Mouse (Mus musculus) left cerebral cortex, adult 18-20 months (tissue): ENCODE data around the gene Clec2h. TPM values are rescaled to one million over a fixed set of nuclear protein-coding genes. Genes with fewer than 3 reads are reported as not detected.
"Not testable (repeated sequence)": the region's sequence is repeated elsewhere in the genome, so short reads cannot be mapped to it uniquely, and the experiment has no call there.

ENCODE experiments used
- DNase-seq, 2 experiments: peaks; one replicate each; pipeline ENCODE4 v3.0.0; 2021 to 2022; ENCODE audit warnings: low spot score in 2 of 2, mixed read lengths in 1 of 2
- long read RNA-seq, 2 experiments: library from polyadenylated mRNA; stranded (forward); transcript quantifications; one replicate each; pipeline ENCODE4 v2.0.0; 2021
- total RNA-seq, 2 experiments: library from RNA; stranded (reverse); gene quantifications; 2 replicates each; pipeline ENCODE4 v1.2.3; 2021

Gene Clec2h
- total RNA-seq, result not detected
- long read RNA-seq, experiment 1, result 0 reads
- long read RNA-seq, experiment 2, result 0 reads

DNA sequence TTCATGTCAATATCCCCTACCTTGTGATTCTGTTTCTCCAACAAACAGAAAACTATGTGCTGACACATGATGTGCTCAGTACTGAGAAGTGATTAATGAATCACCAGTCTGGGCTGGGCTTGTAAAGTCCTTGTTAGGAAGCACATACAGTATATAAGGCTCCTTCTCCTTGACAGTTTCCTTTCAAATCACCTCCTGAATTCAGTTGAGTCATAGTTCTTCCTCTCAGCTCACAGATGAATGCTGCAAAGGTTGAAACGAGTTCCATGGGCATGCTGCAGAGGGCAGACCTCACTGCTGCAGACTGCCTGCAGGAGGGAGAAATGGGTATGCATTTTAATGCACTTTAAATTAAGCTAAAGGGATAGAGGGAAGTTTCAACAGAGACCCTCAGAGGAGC lies at the start of gene Clec2h:
Gene Clec2h (plus strand): TSS at position 180 of the 400 bp plus-strand sequence.
- DNase-seq, result no peak

DNA sequence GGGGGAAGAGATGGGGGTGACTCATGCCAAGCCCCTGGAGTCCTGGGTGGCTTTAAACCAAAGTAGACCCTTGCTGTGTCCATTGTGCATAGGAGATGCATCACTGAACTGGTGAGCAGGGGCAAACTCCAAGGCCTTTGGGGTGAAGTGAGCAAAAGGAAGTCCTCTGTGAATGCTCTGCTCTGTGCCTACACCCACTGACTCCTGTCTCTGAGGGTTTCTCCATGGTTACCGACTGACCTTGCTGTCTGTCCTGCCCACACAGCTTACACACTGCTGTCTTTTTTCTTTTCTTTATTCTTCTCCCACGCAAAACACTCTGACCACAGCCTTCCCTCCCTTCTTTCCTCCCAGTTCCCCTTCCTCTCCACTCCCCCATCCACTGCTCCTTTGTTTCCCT lies 39.5 kb upstream of the Clec2h start:
- no peak for DNase-seq

GRCm38 (mm10) chr6:128623433-128623832 lies 38.8 kb upstream of the Clec2h start, which contains the start of gene Klrb1a:
TSS of gene Klrb1a (minus strand) at chr6:128623533.
- DNase-seq, result not testable (repeated sequence)

- peak; percentile 17 to 49 for DNase-seq
Measured at GRCm38 (mm10) chr6:128624425-128624824, 37.8 kb upstream of the Clec2h start.

DNA sequence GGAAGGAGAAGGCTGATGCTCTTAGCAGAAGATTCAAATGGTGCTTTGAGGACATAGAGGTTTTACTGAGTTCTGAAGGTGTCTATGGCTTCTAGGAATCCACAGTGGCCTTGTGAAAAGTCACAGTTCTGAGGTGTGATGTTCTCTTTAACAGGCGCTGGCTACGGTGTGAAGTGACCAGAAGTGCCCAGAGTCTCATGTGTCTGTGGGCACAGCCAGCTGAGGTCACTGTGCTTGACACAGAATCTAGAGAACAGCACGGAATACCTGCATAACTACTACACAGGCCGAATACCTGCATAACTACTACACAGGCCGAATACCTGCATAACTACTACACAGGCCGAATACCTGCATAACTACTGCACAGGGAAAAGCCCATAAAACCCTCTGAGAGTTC lies 36.9 kb upstream of the Clec2h start:
- not testable (repeated sequence) for DNase-seq

DNA sequence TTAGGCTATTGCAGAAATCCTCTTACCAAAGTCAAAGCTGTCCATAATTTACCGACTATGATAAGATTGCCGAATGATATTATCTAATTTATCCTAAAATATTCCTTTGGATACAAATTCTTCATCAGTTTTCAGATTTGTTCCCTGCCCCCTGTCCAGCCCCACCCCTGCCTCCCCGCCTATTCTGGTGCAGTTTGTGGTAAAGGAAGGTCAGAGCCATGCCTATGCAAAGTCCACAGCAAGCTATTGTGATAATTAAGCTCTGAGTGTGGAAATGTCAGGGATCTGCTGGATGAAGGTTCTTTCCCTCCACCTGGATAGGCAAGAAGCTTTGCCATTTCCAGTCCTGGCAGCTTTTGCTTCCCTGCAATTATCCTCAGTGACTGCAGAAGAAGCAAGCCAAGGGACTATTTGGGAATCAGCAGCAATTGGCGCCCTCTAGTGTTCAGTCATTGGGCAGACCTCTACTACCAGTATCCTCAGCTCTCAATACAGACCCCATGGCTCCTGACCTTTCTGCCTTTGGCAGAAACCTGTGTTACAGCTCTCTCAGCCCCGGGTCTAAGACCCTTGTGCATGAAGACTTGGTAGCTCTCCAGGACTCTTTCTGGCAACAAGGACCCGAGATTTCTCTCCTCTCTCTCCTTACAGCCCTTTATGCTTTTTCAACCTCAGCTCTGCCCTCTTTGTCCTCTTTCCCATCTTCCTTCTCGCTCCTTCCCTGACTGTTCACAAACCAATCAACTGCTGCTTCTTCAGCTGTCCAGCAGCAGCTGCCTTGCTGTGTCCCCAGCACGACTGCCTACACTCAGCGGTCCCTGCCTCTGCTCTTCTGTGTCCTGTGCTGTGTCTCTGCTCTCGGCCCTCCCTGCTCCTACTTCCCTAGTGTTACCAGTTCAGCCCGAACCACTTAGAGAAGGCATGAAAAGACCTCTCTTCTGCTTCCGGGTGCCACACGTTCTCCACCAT lies 32.1 kb upstream of the Clec2h start:
- peak; percentile 56 for DNase-seq

- not testable (repeated sequence) for DNase-seq
Measured at GRCm38 (mm10) chr6:128630912-128631905, 31.0 kb upstream of the Clec2h start.

DNA sequence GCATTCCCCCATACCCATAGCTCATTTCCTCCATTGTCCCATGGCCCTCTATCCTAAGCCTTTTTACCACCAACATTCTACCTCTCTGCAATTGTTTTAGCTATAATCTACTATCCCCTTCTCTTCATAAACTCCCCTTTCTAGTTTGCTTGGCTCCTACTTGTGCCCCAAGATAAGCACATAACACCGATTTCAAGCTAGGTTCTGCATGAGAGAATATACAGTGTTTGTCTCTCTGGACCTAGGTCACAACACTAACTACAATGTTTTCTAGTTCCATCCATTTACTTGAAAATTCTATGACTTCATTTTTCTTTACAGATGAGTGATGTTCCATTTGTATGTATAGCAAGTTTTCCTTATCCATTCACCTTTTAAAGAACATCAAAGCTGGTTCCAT lies 21.5 kb upstream of the Clec2h start:
- no peak for DNase-seq

DNA sequence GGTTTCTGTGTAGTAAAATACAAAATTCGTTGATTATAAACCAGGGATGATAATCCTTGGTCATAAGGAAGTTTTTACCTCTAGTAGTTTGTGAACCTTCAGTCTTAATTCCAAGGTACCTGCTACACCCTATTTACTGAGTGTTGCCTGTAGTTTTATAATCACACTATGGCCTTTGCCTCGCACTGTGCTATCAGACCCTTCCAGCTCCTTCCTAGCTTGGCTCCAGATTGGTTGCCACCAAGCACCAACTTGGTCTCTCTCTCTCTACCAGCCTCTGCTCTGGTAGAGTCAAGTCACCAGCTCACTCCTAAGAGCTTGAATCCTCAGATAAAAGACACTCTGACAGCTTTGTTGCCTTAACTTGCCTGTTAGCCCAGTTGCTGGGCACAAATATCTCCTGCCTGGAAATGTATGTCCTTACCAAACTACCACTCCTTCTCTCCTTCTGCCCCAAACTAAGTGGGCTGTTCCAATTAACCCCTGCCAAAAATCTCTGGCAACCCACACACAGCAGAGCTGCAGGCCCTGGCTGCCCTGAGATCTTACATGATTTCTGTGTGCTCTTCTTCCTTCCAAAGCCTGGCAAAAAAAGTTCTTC lies 21.0 kb upstream of the Clec2h start:
- no peak for DNase-seq

GRCm38 (mm10) chr6:128643999-128644398 lies 18.2 kb upstream of the Clec2h start:
- DNase-seq, result no peak

DNA sequence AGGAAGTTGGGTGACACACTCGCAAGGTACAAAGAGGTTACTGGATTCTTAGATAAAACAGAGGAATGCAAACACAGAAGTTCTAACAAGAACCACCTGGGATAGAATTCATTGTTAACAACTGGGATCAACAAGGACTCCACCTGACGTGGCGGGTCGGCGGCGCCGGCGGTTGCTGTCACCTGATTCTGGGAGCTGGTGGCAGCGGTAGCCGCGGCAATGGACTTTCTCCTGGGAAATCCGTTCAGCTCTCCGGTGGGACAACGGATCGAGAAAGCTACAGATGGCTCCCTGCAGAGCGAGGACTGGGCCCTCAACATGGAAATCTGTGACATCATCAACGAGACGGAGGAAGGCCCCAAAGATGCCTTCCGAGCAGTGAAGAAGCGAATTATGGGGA lies 17.5 kb upstream of the Clec2h start:
- not testable (repeated sequence) for DNase-seq

DNA sequence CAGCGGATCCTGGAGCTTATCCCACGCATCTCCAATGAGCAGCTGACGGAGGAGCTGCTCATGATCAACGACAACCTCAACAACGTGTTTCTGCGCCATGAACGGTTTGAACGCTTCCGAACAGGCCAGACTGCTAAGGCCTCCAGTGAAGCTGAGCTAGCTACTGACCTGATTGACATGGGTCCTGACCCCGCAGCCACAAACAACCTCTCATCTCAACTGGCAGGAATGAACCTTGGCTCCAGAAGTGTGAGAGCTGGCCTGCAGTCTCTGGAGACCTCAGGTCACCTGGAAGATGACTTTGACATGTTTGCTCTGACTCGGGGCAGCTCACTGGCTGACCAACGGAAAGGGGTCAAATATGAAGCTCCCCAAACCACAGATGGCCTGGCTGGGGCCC lies 16.5 kb upstream of the Clec2h start:
- DNase-seq, result not testable (repeated sequence)

DNA sequence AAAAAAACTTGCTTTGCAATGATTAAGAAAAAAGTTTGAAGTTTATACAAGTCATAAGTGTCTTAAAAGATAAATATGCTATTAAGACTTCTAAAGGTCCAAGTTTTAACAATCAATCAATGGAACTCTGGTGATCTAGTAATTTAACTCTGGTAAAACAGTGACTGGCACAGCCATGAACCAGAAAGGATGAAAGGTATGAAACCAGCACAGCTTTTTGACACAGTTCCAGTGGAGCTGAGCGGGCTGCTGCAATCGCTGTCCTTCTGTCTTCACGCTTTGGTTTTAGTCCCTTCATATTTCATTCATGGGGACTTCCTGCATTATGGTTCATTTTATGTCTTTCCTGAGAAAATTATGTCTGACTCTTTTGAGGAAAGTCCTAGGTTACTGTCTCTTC lies 12.5 kb upstream of the Clec2h start:
- DNase-seq, result no peak

DNA sequence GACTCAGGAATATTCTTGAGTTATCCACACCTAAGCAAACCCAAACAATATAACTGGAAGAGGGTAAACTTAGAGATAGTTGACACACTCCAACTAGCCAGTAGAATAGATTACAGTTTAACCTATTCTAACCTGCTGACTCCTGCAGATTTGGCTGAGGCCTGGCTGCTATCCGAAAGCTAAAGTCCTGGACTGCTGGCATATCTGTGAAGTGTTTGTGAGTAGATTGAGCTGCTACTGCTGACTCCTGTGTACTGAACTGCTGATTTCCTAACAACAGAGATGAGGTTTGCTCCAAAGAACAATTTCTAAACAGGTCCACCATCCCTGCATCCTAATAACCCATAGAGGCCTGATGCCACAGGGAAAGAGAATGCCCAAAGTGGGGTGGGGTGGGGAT lies 12.0 kb upstream of the Clec2h start:
- no peak for DNase-seq

DNA sequence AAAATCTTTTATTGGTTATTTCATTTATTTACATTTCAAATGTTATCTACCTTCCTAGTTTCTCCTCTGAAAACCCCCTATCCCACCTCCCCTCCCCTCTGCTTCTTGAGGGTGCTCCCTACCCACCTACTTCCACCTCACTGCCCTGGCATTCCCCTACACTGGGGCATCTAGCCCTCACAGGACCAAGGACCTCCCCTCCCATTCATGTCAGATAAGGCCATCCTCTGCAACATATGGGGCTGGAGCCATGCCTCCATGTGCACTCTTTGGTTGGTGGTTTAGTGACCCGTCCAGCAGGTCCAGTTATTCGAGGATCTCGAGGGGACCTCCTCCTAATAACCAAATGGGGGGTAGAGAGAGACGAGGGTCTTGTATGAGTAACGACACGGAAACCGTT lies 11.4 kb upstream of the Clec2h start:
- DNase-seq, result not testable (repeated sequence)

- DNase-seq, result no peak
Measured at GRCm38 (mm10) chr6:128652938-128653337, 9.2 kb upstream of the Clec2h start.

DNA sequence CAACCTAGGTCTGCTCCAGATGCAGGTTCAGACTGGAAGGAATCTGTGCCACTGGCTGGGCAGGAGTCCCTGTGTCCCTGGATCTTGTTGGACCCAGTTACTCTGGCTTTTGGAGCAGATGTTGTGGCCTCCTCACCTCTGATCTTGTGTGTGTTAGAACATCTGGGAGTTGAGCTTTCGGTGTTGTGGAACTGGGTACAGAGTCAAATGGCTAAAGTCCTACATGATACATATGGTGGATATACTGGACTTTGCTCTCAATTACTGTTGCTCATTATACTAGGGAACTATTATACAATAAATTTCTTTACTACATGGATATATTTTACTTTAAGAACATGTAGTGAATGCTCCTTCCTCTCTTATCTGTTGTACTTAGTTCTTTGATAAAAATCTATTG lies 936 bp upstream of the Clec2h start:
- DNase-seq, result no peak

GRCm38 (mm10) chr6:128669936-128670335 lies 7.8 kb downstream of the Clec2h start:
- DNase-seq, result no peak

GRCm38 (mm10) chr6:128679574-128679973 lies 17.4 kb downstream of the Clec2h start:
- no peak for DNase-seq

GRCm38 (mm10) chr6:128701691-128702090 lies 39.5 kb downstream of the Clec2h start:
- no peak for DNase-seq

- DNase-seq, result no peak
Measured at GRCm38 (mm10) chr6:128722959-128723358, 60.8 kb downstream of the Clec2h start, which contains the start of gene Klrb1. TSS of gene Klrb1 (minus strand) at chr6:128723059.
